Mouse (Mus musculus) cerebellum, adult 2 months (tissue): ENCODE measurements at regions not wholly inside any gene's neighbourhood (a gene's known extent, or its start where the extent isn't known, plus 50 kb on each side); places are given as distances from the start of the nearest gene placed in this dataset.

Experiments used
- CTCF ChIP-seq: fragments of 200-500 bp; IDR thresholded peaks from 2 replicates; pipeline ENCODE4 v1.5.1; 2011; ENCODE audit warnings: low read depth, mild to moderate bottlenecking, control low read depth, low read length, moderate library complexity, borderline replicate concordance; ENCODE audit not compliant: insufficient read depth
- POLR2A ChIP-seq: fragments of 200-500 bp; IDR thresholded peaks from 2 replicates; pipeline ENCODE4 v1.6.1; 2011; ENCODE audit warnings: low read length, control low read depth, borderline replicate concordance; ENCODE audit not compliant: insufficient read depth

DNA sequence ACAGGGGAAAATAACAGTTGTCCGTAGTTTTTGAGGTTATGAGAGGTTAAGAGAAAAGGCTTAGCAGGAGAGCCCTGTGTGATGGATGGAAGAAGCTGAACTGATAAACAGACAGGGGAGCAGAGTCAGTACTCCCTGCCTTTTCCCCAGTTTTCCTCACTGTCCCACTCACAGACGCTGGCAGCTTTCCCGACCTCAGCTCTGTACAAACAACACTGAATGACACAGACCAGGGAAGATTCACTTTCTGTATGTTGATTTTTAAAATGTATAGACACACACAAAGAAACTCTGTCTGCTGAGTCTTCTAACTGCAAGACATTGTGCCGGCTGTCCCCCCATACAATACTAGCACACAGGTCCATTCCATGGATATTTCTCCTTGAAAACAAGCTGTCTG is 60.3 kb upstream of the Gpc5 start:
- TF ChIP-seq CTCF (no peak), POLR2A (no peak)
